Mouse (Mus musculus) heart, adult 2 months (tissue): Measurements from ENCODE around the gene Kansl1.

ENCODE experiments used
- CTCF ChIP-seq: fragments of 200-600 bp; IDR thresholded peaks from 2 replicates; pipeline ENCODE4 v1.8.1; 2022; ENCODE audit warnings: antibody characterized with exemption, mild to moderate bottlenecking, moderate library complexity
- EP300 ChIP-seq: fragments of 200-500 bp; IDR thresholded peaks from 2 replicates; pipeline ENCODE4 v1.6.1; 2011; ENCODE audit warnings: low read depth, low read length, control low read depth; ENCODE audit not compliant: insufficient read depth

- TF ChIP-seq CTCF (no peak), EP300 (no peak)
These were observed 85.4 kb downstream of the Kansl1 start for GRCm38 (mm10) chr11:104383167-104383810.
